Mouse (Mus musculus): ENCODE measurements around the gene Nxpe4.

Gene Nxpe4

DNA sequence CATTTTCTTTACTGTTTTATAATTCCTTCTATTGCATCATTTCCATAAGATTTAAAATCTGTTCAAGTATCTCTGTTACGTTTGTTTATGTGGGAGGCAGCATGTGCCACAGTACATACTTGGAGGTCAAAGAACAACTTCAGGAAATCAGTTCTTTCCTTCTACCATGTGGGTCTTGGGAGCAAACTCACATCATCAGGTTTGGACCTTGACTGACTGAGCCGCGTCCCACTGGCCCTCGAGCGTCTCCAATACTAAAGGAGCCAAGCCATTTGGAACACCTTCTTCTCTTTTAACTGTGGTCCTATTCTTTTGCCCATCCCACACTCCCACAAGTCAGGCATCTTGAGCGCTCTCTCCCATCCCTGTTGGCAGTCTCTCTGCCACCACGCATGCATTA is 167.8 kb downstream of the Nxpe4 start:
- no peak for DNase-seq (ENCODE audit: low spot score)

DNA sequence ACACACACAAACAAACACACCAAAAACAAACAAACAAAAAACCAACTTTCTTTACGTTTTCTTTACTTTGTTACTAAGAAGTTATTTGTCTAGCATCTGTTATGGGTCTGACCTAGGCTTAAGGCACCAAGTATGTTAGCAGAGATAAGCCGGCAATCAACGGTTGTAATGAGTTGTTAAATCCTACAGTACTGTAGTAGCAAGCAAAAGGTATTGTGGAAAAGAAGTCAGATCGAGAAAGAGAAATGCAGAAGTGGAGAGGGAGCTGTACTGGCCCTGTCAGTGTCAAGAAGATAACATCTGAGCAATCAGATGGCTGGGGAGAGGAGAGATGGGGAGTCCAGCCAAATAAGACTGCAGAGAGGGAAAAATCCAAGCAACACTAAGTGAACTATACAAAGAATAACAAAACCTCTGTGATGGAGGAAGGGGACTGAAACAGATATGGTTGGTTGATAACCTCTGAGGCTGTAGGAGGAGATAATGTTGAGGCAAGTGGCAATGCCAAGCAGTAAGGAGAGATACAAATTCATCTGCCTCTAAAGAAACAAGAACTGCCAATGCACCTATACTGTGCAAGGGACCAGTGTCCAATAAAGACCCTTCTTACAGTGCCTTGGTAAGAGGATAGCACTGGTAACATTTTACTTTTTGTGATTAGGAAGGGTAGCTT is 177.1 kb downstream of the Nxpe4 start:
- DNase-seq (ENCODE audit: low spot score), result no peak

DNA sequence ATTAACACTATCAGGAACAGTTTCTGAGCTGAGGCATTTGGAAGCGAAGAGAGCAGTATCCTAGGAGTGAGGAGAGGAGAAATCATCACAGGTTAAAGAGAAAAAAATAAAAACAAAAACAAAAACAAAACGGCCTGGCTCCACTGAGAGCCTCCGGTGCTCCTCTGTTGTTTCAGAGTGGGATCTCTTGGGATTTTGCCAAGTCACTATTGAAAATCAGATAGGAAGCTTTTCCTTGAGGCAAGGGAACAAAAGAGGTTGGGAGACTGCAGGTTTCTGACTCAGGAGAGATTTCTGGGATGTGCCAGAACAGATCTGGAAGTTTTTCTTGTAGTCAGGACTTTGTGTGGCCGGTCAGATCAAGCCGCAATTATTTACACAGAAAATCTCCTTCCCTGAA is 177.7 kb downstream of the Nxpe4 start:
- DNase-seq (ENCODE audit: low spot score), result no peak

DNA sequence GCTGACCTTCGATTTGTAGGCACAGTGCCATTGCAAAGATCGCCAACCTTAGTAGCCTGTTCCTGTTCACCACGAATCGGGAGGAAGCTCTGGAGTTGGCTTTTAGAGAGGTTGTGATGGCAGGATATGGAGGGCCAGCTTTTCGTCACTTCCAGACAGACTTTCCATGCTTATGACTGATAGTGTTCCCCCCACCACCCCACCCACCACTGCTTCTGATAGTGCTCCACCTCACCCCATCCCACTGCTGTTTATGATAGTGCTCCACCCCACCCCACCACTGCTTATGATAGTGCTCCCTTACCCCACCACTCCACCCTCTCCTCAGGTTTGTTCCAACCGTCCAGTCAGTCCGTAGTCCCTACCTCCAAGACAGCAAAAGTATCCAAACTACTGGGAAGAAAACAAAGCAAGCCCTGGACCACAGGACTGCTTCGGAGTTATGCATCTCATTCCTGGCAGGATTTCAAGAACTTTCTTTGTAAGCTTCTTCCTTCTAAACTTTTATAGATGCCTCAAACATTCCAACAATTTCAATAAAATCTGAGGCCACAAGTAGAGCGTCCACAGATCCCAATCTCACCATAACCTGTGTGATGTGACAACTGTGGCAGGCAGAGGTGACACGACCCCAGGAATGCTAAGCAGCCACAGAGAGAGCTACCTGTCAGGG is 179.0 kb downstream of the Nxpe4 start:
- no peak for DNase-seq (ENCODE audit: low spot score)

DNA sequence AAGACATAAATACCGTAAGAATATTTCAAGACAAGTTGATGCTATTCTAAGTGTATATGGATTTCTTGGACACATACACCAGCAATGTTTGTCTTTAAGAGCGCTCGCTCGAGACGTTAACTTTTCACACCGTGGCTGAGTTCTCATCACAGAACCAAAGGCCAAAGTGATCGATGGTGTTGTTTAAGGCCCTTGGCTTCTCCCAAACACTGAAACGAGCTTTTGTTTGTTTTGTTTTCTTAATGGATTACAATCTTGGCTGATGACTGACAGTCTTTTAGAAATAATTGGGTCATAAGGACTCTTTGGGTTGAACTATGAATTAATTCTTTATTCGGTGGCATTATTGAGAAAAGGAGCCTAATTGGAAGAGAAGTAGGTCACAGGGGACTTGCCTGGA is 183.6 kb downstream of the Nxpe4 start:
- DNase-seq (ENCODE audit: low spot score), result no peak

DNA sequence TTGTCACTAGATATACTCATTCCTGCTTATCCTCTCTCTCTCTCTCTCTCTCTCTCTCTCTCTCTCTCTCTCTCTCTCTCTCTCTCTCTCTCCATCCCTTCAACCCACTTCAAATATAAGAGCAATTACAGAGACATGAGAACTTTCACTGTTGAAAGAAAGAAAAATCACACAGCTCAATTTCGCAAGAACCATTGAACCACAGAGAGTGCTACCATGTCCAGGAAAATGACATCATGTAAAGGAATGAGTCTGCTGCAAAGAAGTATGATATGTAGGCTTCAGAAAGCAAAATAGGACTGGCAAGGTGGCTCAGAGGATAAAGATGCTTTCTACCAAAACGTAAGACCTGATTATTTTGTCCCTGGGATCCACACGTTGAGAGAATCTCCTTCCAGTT is 184.0 kb downstream of the Nxpe4 start:
- no peak for DNase-seq (ENCODE audit: low spot score)

DNA sequence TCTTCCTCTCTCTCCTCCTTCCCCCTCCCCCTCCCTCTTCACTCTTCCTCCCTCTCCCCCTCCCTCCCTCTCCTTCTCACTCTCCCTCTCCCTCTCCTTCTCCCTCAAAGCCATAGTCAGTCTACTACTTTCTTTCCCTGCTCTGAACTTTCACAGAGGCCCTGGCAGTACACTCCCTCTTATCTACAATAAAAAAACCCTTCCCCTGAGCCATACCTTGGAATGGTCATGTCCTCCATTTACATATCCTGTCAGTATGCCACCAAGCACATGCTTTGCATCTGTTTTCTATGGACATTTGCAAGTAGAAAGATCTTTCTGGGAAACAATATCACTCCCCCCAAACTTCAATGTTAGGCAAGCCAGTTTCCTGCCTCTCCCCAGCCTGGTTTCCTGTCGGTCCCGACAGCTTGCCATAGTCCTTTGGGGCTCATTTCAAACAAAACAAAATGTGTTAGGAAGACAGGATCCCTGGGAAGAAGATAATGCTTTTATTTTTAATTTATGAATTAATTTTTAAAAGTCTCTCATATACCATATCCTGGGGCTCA is 191.4 kb downstream of the Nxpe4 start, which contains the start of gene Nxpe2:
TSS of gene Nxpe2 (minus strand) at position 307 of the 551 bp plus-strand sequence.
- no peak for DNase-seq (ENCODE audit: low spot score)

DNA sequence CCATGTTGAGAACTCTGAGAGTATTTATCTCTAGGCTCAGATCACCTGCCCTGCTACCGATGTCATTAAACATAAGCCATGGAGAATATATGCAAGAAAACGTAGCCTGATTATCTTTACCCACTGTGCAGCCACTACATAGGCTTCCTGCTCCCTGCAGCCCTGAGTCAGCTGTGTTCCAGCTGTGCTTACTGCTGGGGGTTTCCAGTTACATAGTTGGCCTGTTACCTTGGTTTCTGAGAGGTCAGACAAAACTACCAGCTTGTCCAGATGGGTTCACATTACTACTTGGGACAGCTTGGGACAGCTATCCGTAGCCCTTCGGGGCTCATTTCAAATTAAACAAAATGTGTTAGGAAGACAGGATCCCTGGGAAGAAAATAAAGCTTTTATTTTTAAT is 192.3 kb downstream of the Nxpe4 start:
- no peak for DNase-seq (ENCODE audit: low spot score)

DNA sequence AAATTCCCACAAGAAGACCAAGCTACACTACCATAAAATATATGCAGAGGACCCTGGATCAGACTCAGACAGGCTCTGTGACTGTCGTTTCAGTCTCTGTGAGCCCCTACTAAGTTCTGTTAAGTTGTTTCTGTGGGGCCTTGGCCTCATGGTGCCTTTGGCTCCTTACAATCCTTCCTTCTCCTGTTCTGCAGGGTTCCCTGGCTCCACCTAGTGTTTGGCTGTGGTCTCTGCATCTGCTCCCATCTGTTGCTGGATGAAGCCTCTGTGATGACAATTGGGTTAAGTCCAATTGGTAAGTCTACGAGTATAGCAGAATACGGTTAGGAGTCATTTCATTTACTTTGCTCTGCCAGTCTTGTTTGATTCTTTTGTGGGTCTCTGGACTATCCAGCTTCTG is 193.0 kb downstream of the Nxpe4 start:
- peak; percentile 55 for DNase-seq (ENCODE audit: low spot score)

DNA sequence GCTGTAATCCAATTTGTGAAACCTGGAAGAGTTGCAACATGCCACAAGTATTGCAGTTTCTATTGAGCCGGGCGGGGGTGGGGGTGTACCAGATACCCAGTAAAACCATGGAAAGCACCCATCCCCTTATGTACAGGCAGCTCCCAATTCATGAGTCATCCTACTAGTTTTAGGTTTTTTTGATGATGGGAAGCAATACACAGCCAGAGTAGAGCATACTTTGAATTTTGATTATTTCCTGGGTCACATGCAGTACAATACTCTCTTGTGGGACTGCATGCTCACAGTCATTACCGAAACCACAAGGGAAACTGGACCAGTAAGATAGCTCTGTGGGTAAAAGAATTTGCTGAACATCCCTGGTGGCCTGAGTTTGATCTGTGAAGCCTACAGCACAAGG is 195.3 kb downstream of the Nxpe4 start:
- DNase-seq (ENCODE audit: low spot score), result no peak

DNA sequence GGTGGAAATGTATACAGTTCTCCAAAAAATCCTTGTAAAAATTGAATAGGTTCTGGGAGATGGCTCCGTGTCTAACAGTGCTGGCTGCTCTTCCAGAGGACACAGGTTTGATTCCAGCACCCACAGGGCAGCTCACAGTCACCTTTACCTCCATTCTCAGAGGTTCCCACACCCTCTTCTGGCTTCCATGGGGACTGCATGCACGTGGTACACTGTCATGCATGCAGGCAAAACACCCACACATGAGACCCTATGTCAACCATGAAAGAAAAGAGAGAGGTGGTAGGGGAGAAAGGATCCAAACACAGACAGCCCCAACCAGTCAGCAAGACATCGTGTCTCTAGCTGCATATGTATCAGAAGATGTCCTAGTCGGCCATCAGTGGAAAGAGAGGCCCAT is 199.0 kb downstream of the Nxpe4 start:
- DNase-seq (ENCODE audit: low spot score), result no peak

DNA sequence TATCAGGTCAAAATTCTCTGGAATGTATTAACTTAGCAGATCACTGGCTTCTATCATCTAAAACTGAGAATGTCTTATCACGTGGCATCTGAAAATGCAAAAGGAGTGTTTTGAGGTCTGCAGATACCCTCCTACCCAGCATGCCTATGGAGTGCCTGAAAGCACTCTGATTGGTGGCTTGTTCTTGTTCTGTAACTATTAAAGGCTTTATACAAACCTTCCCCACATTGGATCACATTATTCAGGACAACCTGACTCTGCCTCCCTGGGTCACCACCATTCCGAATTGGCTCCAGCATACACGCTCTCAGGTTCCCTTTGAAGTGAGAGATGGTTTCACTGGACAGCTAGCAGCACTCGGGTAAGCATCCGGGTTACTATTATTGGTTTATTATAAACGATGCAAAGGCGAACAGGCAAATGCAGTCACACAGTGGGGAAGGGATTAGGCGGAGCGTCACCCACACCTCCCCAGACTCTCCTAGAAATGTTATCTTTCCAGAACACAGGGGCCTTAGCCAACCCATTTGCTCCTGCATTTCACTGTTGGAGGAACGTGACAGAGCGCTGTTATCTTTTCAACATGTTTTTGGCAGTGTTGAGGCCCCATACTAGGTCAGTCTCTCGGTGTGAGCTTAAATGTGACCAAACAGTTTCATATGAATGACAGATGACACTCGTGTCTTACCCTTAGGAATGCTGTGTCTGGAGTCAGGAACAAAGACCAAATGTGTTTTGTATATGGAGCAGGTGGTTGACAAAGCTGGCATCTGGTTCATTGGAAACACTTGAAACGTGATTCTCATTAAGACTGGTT is 200.2 kb downstream of the Nxpe4 start:
- no peak for DNase-seq (ENCODE audit: low spot score)

DNA sequence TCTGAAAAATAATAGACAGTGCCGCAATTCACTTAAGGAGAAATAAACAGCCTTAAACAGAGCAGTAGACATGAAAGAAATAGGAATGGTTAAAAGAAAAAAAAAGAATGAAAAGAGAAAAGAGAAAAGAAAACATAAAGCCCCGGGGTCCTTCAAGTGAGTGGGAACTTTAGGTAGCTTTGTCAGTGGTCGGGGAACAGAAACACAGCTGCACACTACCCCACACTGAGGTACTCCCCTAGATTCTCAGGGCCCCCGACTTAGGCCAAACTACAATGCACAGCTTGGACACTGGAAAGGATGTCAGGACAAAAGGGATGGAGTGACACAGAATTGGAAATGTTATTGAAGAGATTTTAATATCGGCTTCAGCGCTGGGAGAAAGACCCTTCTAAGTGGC is 200.9 kb downstream of the Nxpe4 start:
- DNase-seq (ENCODE audit: low spot score), result no peak

DNA sequence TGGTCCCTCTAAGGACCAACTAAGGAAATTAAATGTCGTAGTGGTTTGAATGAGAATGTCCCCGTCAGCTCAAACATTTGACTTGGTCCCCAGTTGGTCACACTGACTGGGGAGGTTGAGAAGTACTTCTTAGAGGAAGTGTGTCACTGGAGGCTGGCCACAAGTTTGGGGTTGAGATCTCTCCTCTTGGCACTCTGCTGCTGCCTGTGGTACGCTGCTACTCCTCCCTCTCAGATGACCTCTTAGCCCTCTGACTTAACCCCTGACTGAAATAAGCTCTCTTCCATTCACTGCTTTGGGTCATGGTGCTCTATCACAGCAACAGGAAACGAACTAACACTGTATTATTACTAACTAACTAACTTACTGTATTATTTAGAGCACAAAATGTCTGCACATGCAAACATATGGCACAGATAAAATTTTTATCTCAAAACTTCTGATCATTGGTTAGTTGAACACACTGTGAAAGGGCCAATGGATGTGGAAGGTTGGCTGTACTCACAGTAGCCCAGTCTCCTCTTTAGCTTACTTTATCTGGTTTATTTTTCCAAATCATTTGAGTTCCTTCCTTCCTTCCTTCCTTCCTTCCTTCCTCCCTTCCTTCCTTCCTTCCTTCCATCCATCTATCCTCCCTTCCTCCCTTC is 211.5 kb downstream of the Nxpe4 start:
- no peak for DNase-seq (ENCODE audit: low spot score)

DNA sequence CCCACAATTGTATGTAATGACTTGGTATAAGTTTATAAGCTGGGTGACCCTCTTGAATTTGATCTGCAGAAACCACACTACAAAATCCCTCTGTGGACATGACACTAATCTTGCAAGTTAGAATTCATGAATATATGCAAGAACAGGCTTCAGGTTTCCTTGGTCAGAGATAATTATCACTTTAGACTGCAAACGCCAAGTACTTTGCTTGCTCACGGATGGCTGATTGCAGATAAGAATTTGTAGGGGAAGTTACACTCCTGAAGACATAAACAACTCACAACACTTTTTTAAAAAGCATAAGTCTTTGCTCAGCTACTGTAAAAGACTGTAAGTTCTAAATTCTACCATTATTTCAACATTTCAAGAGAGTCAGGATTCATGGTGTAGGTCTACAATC is 212.5 kb downstream of the Nxpe4 start:
- no peak for DNase-seq (ENCODE audit: low spot score)

DNA sequence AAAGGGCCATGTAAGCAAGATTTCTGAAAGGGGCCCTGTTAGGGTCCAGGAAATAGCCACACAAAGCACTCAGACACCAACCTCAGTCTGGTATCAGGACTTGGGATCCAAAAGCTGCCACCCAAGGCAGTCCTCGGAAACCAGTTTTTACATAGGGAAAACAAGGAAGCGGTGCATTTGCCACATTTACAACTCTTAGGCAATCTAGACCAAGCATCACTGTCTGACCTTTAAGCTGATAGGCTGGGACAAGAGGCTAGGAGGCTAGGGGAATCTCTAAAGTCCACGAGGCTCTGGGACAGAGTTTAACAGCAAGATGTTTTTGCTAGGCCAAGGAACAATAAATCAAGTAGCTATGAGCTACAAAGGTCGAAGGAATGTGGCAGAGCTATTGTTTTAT is 226.6 kb downstream of the Nxpe4 start:
- no peak for DNase-seq (ENCODE audit: low spot score)

DNA sequence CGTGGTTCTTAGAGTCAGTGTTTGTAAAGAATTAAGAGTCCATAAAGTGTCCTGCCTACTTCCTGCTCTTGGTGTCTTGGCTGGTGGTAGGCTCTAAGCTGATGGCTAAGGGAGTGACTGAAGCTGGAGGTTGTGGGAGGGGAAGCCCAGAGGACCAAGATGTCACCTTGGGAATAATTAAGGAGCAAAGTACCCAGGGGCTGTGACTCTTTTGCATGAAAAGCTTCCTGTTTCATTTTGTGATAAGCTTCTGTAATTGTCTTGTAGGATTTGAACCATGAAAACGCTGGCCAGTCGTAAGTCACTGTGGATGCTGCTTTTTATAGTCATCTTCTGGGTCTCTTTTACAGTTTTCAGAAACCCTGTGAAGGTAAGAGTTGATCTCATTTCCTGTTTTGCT is 228.2 kb downstream of the Nxpe4 start:
- DNase-seq (ENCODE audit: low spot score), result peak; percentile 52

DNA sequence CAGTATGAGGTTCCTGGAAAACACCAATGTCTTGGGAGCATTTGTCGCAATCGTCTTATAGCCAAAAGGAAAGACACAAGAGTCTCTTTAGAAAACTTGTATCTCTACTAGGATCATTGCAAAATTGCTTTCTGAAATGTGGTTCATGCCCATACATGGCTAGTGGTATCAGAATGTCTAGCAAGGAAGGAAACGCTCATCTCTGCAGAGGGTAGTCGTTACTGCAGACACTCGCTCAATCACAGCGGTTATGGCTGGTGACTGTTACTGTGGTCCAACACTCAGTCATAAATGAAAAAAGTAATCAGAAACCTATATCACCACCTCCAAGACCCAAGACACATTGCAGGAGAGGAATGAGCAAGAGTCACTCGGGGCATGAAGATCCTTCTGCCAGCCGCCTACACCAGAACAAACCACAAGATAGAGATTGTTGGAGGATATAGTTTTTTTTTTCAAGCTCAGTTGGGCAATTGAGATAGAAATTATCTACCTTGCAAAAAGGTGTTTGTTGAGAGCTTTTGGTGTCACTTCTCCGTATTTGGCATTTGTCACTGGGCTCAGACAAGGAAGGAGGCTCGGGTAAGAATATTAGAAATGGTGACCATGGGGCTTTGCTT is 241.9 kb downstream of the Nxpe4 start:
- peak; percentile 31 for DNase-seq (ENCODE audit: low spot score)

DNA sequence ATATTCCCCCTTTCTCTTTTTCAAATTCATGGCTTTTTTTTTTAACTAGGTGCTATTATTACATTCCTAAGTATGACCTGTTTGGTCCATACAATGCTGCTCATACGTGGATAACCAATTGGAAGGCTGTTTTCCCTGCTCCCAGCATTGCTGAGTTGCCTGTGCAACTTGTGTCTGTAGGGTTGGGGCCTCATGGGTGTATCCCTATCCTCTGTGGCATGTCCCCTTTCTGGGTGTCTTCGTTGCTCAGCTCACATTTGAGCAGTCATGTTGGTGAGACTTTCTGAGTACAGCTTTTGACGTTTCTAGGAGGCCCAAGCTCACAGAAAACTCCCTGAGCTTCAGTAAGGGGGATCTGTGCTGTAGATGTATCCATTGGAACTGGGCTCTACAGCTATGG is 242.9 kb downstream of the Nxpe4 start:
- DNase-seq (ENCODE audit: low spot score), result no peak

DNA sequence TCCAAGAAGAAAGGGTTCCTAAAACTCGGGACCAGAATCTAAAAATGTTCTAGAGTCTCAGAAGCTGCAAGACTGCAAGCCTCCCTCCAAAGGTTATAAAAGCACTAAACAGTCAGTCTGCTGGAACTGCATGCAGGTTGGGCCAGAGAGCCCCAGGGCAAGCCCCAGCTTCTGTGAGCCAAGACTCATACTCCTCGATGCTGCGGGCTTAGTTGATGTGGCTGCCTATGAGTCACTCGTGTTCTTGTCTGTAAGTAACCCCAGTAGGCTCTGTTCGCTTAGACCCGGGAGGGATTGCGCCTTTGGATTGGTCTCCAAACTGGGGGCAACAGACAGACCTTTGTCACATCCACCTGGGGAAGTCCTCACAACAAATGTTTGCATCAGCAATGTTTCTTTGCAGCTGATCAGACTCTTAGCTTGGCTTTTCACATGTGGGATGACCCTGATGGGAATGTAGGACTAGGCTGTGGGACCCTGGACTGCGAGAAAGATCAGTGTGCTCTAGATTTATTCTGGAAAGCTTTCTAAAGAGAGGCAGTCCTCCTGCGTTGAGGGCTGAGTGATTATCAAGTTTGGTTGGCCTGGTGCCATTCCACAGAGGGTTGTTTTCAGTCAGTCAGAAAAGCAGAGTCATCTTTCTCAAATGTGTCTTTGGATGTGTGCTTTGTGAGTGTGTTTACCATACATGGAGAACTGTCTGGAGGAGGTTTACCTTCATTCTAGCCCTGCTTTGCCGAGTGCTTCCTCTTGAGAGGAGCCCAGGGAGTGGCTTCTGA is 245.9 kb downstream of the Nxpe4 start:
- peak; percentile 68 for DNase-seq (ENCODE audit: low spot score)

Measured in T-cell, adult 2 months (primary cell).